Mouse (Mus musculus): Measurements from ENCODE around the gene Eml6.

GRCm38 (mm10) chr11:29718541-29718940, 307.3 kb downstream of the Eml6 start:
- TF ChIP-seq CTCF (IDR thresholded peaks at IDR 0.05; ENCODE audit: low read depth, low read length), result no peak
- TF ChIP-seq EP300 (IDR thresholded peaks at IDR 0.05; ENCODE audit: insufficient read depth, low read depth, low read length), result no peak
- no peak for TF ChIP-seq POLR2A (IDR thresholded peaks at IDR 0.05; ENCODE audit: insufficient read depth, low read length)

Measured in ES-Bruce4 (cell line).